Mouse (Mus musculus): ENCODE measurements at regions not wholly inside any gene's neighbourhood (a gene's known extent, or its start where the extent isn't known, plus 50 kb on each side); places are given as distances from the start of the nearest gene placed in this dataset.

GRCm38 (mm10) chr4:22946788-22947406 is 458.7 kb upstream of the Pou3f2 start:
- TF ChIP-seq CTCF (IDR thresholded peaks at IDR 0.05; ENCODE audit: borderline replicate concordance, insufficient read depth, low read depth, low read length) (no peak), POLR2A (IDR thresholded peaks at IDR 0.05; ENCODE audit: borderline replicate concordance, insufficient read depth, low read length) (no peak)

Measured in cerebellum, adult 2 months (tissue).